Mouse (Mus musculus) gastrocnemius, adult 2 months (tissue): ENCODE results near the gene Btbd35f27. TPM values are rescaled to one million over a fixed set of nuclear protein-coding genes. Genes with fewer than 3 reads are reported as not detected.
"Not testable (repeated sequence)": the region's sequence is repeated elsewhere in the genome, so short reads cannot be mapped to it uniquely, and the experiment has no call there.

Source experiments
- DNase-seq: peaks from one replicate; pipeline ENCODE4 v3.0.0; 2022
- H3K27ac ChIP-seq: fragments of 200-600 bp; 2 replicates; pipeline ENCODE4 v1.8.1; 2022; ENCODE audit warnings: mild to moderate bottlenecking
- H3K4me3 ChIP-seq: fragments of 200-600 bp; 2 replicates; pipeline ENCODE4 v1.8.1; 2022; ENCODE audit warnings: mild to moderate bottlenecking, moderate library complexity
- intact Hi-C: fragments of 180-260 bp; cut with DNase I; formaldehyde crosslinking; loops from one replicate; pipeline ENCODE4 v1.15.1; 2025
- long read RNA-seq, 2 experiments: library from polyadenylated mRNA; stranded (forward); transcript quantifications; one replicate each; pipeline ENCODE4 v2.0.0; 2021
- total RNA-seq, 2 experiments: library from RNA; stranded (reverse); gene quantifications; 2 replicates each; pipeline ENCODE4 v1.2.3; 2021

Btbd35f27 gene
- total RNA-seq, result not detected
- long read RNA-seq, experiment 1, result 0 reads
- long read RNA-seq, experiment 2, result 0 reads

DNA sequence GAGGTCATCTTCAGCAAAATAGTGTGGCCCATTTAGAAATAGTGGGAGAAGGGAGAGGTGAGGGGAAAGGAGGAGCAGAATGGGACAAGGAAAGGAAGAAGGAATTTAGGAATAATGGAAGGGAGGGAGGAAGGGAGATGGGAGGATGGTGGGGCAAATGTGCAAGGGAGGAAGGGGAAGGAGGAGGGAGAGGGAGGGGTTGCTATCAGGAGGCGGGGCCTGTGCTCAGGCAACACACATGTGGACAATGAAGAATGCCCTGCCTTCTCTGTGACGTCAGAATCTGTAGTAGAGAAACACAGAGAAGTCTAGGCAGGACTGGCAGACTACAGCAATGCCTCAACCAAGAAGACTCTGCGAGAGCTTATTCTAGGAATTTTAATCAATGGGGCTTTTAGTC lies at the start of gene Btbd35f27:
Gene Btbd35f27, plus strand, starts transcription at position 301 of the 400 bp plus-strand sequence.
- H3K27ac ChIP-seq, intact Hi-C loops, H3K4me3 ChIP-seq, DNase-seq: not testable (repeated sequence)

Other genes starting within 250 kb of the Btbd35f27 start
- not detected for gene Btbd35f4, start 151.6 kb upstream of the Btbd35f27 start, total RNA-seq